Mouse (Mus musculus): ENCODE data around the gene Tcl1b2. TPM values are rescaled to one million over a fixed set of nuclear protein-coding genes. Genes with fewer than 3 reads are reported as not detected.

The Tcl1b2 gene
- total and polyA plus RNA-seq, 2 experiments: not detected

DNA sequence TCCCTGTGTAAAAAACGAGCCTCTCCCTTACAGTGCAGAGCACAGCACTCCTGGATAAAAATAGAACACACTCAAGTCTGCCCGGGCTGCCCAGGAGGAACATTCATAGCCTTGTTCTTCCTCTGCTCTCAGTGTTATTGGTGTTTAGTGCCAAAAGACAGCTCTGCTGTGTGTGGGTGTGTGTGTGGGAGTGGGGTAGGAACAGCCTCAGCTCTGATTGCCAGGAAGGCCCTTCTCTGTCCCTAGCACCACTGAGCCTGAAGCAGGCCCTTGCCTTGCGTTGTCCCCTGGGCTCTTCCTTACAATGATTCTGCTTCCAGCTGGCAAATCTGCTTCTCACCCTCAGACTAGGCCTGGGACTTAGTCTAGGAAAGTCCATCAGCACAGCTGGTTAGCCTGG is 36.4 kb upstream of the Tcl1b2 start:
- TF ChIP-seq POLR2A (IDR thresholded peaks at IDR 0.05; ENCODE audit: extremely low read depth, insufficient read depth, low read length): no peak
- TF ChIP-seq CTCF (IDR thresholded peaks at IDR 0.05; ENCODE audit: low read depth, low read length): no peak

DNA sequence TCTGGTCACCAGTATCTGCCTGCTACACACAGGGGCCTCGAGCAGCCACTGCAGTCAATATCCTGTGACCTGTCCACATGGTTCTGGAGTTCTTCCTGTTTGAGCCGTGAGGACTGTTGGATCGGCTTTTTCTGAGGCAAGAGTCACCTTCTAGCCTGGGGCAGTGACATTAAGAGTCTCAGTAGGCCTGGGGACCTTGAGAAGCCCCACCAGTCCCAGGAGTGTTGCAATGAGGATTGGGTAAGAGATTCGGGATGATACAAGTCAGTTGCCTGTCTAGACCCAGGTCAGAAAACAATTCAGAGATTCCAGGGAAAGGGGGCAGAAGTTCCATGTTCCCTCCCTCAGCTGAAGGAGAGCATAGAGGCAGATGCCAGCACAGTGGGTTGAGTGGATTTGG is 36.0 kb upstream of the Tcl1b2 start:
- no peaks in the 10 kb centered on the region for H3K4me1 ChIP-seq (ENCODE audit: control insufficient read depth, insufficient read depth, low read length)
- no peak for DNase-seq (ENCODE audit: extremely low read depth, low read depth, low spot score)
- no peak overlapping the region for H3K4me3 ChIP-seq (ENCODE audit: insufficient read depth, low read depth, low read length)
- H3K9ac ChIP-seq (ENCODE audit: low read depth, low read length): no peak overlapping the region
- no peaks in the 10 kb centered on the region for H3K27me3 ChIP-seq (ENCODE audit: control insufficient read depth, insufficient read depth, low read length)
- no peak overlapping the region for H3K27ac ChIP-seq (replicated peaks; ENCODE audit: insufficient read depth, low read depth, low read length)
- H3K79me2 ChIP-seq (ENCODE audit: control insufficient read depth, insufficient read depth, low read length): no peaks in the 10 kb centered on the region
- 48% methylated on average over 4 of the region's 4 CpGs for WGBS
- TF ChIP-seq POLR2A (IDR thresholded peaks at IDR 0.05; ENCODE audit: extremely low read depth, insufficient read depth, low read length) (no peak), CTCF (IDR thresholded peaks at IDR 0.05; ENCODE audit: low read depth, low read length) (no peak)
- no peaks in the 10 kb centered on the region for H3K36me3 ChIP-seq (ENCODE audit: control insufficient read depth, insufficient read depth, low read length)

More for the DNA sequence above, 36.4 kb upstream of the Tcl1b2 start:
- no peak overlapping the region for H3K27ac ChIP-seq (replicated peaks; ENCODE audit: insufficient read depth, low read depth, low read length)
- no peaks in the 10 kb centered on the region for H3K79me2 ChIP-seq (ENCODE audit: control insufficient read depth, insufficient read depth, low read length)
- 67% methylated on average over 3 of the region's 3 CpGs for WGBS
- no peaks in the 10 kb centered on the region for H3K4me1 ChIP-seq (ENCODE audit: control insufficient read depth, insufficient read depth, low read length)
- DNase-seq (ENCODE audit: extremely low read depth, low read depth, low spot score): no peak
- no peak overlapping the region for H3K9ac ChIP-seq (ENCODE audit: low read depth, low read length)
- H3K4me3 ChIP-seq (ENCODE audit: insufficient read depth, low read depth, low read length): no peak overlapping the region
- no peaks in the 10 kb centered on the region for H3K36me3 ChIP-seq (ENCODE audit: control insufficient read depth, insufficient read depth, low read length)
- H3K27me3 ChIP-seq (ENCODE audit: control insufficient read depth, insufficient read depth, low read length): no peaks in the 10 kb centered on the region

DNA sequence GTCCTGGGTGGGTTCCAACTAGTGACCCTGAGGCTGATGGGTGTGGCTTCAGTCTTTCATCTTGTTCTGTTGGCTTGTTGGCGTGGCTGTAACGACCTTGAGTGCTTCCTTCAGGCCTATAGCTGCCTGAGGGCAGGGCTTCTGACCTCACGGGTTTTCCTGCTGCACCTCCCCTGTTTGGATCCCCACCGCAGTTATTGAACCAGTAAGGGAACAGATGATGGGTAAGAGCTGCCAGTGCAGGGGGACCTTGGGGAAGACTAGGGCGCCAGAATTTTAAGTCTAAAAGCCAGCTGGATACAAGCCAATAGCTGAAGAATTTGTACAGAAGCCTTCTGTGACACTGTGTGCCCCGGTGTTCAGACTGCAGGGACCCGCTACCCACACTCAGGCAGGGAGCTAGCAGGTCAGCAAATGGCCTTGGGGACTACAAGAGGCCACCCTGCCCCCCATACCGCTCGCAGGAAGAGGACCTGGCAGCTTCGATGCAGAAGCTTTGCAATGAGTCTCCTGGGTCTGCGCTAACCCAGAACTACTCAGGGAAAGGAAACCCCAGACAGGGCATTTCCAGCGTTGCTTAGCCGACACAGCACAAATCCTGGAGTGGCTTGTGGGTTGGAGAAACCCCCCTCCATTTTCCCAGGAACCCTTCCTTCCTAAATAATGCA is 33.4 kb upstream of the Tcl1b2 start:
- 38% methylated on average over 13 of the region's 13 CpGs for WGBS
- H3K27ac ChIP-seq (replicated peaks; ENCODE audit: insufficient read depth, low read depth, low read length): no peak overlapping the region
- no peaks in the 10 kb centered on the region for H3K36me3 ChIP-seq (ENCODE audit: control insufficient read depth, insufficient read depth, low read length)
- no peaks in the 10 kb centered on the region for H3K79me2 ChIP-seq (ENCODE audit: control insufficient read depth, insufficient read depth, low read length)
- no peak overlapping the region for H3K9ac ChIP-seq (ENCODE audit: low read depth, low read length)
- DNase-seq (ENCODE audit: extremely low read depth, low read depth, low spot score): no peak
- TF ChIP-seq POLR2A (IDR thresholded peaks at IDR 0.05; ENCODE audit: extremely low read depth, insufficient read depth, low read length) (no peak), CTCF (IDR thresholded peaks at IDR 0.05; ENCODE audit: low read depth, low read length) (no peak)
- H3K27me3 ChIP-seq (ENCODE audit: control insufficient read depth, insufficient read depth, low read length): no peaks in the 10 kb centered on the region
- no peaks in the 10 kb centered on the region for H3K4me1 ChIP-seq (ENCODE audit: control insufficient read depth, insufficient read depth, low read length)
- no peak overlapping the region for H3K4me3 ChIP-seq (ENCODE audit: insufficient read depth, low read depth, low read length)

DNA sequence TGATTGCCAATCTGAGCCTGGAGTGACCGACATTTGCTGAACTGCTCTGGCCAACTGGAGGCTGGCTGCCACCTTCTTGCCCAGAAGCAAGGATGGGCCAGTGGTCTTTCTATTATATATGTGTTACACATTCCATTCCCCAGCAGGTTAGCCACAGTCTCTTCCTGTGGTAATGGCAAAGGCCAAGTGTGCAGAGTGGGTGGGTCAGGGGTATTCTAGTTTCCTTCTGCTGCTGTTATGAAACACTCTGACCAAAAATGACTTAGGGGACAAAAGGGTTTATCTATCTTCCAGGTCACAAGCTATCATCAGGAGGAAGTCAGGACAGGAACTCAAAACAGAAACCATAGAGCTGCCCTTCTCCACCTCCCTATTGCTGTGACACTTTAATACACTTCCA is 29.2 kb upstream of the Tcl1b2 start:
- Histone ChIP-seq H3K79me2 (ENCODE audit: control insufficient read depth, insufficient read depth, low read length) (no peaks in the 10 kb centered on the region), H3K36me3 (ENCODE audit: control insufficient read depth, insufficient read depth, low read length) (no peaks in the 10 kb centered on the region), H3K4me3 (ENCODE audit: insufficient read depth, low read depth, low read length) (no peak overlapping the region), H3K27me3 (ENCODE audit: control insufficient read depth, insufficient read depth, low read length) (no peaks in the 10 kb centered on the region), H3K9ac (ENCODE audit: low read depth, low read length) (no peak overlapping the region), H3K27ac (replicated peaks; ENCODE audit: insufficient read depth, low read depth, low read length) (no peak overlapping the region), H3K4me1 (ENCODE audit: control insufficient read depth, insufficient read depth, low read length) (no peaks in the 10 kb centered on the region)
- no peak for DNase-seq (ENCODE audit: extremely low read depth, low read depth, low spot score)
- TF ChIP-seq CTCF (IDR thresholded peaks at IDR 0.05; ENCODE audit: low read depth, low read length) (no peak), POLR2A (IDR thresholded peaks at IDR 0.05; ENCODE audit: extremely low read depth, insufficient read depth, low read length) (no peak)
- WGBS: 97% methylated on average over 1 of the region's 1 CpGs

DNA sequence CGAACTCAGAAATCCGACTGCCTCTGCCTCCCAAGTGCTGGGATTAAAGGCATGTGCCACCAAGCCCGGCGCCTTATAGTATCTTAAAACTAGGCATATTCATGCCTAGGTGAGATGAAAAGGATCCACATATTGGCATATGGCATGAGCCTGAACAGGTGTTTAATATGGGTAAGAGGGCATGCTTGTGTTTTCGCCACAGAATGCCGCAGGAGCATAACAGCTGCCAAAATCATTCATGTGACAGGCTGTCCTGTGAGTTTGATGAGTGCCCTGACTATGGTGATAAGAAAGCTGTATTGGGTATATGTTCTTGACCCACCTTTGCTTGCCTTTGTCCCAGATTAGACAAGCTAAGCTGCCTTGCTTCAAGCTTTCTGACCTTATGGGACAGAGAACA is 20.5 kb upstream of the Tcl1b2 start:
- Histone ChIP-seq H3K36me3 (ENCODE audit: control insufficient read depth, insufficient read depth, low read length) (no peaks in the 10 kb centered on the region), H3K9ac (ENCODE audit: low read depth, low read length) (no peak overlapping the region), H3K4me1 (ENCODE audit: control insufficient read depth, insufficient read depth, low read length) (no peaks in the 10 kb centered on the region), H3K4me3 (ENCODE audit: insufficient read depth, low read depth, low read length) (no peak overlapping the region), H3K79me2 (ENCODE audit: control insufficient read depth, insufficient read depth, low read length) (no peaks in the 10 kb centered on the region), H3K27me3 (ENCODE audit: control insufficient read depth, insufficient read depth, low read length) (no peaks in the 10 kb centered on the region), H3K27ac (replicated peaks; ENCODE audit: insufficient read depth, low read depth, low read length) (no peak overlapping the region)
- 54% methylated on average over 6 of the region's 6 CpGs for WGBS
- no peak for TF ChIP-seq POLR2A (IDR thresholded peaks at IDR 0.05; ENCODE audit: extremely low read depth, insufficient read depth, low read length)
- TF ChIP-seq CTCF (IDR thresholded peaks at IDR 0.05; ENCODE audit: low read depth, low read length): no peak
- DNase-seq (ENCODE audit: extremely low read depth, low read depth, low spot score): peak; percentile 62

DNA sequence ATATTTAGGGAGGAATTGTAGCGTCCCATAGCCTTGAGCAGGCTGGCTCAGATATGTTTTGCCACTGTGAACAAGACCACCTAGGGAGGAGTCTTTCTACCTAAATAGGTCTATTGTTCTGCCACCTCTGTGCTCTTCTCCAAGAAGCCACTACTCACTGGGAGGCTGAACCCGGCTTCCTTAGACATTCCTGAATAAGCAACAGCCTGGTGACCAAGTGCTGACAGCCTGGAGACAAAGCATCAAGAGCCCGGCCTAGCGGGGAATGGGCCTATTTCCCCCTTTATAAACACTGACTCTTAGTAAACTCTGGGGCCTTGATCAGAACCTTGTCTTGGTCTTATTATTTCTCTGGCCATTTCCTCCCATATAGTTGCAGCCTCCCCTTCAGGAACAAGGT is 19.3 kb upstream of the Tcl1b2 start:
- H3K9ac ChIP-seq (ENCODE audit: low read depth, low read length): no peak overlapping the region
- DNase-seq (ENCODE audit: extremely low read depth, low read depth, low spot score): no peak
- no peak overlapping the region for H3K27ac ChIP-seq (replicated peaks; ENCODE audit: insufficient read depth, low read depth, low read length)
- TF ChIP-seq POLR2A (IDR thresholded peaks at IDR 0.05; ENCODE audit: extremely low read depth, insufficient read depth, low read length) (no peak), CTCF (IDR thresholded peaks at IDR 0.05; ENCODE audit: low read depth, low read length) (no peak)
- H3K36me3 ChIP-seq (ENCODE audit: control insufficient read depth, insufficient read depth, low read length): no peaks in the 10 kb centered on the region
- WGBS: 85% methylated on average over 4 of the region's 4 CpGs
- H3K4me3 ChIP-seq (ENCODE audit: insufficient read depth, low read depth, low read length): no peak overlapping the region
- H3K79me2 ChIP-seq (ENCODE audit: control insufficient read depth, insufficient read depth, low read length): no peaks in the 10 kb centered on the region
- no peaks in the 10 kb centered on the region for H3K4me1 ChIP-seq (ENCODE audit: control insufficient read depth, insufficient read depth, low read length)
- no peaks in the 10 kb centered on the region for H3K27me3 ChIP-seq (ENCODE audit: control insufficient read depth, insufficient read depth, low read length)
